Mouse (Mus musculus) kidney, embryonic 16.5 days (tissue): Measurements from ENCODE around the gene Gstm5. TPM values are rescaled to one million over a fixed set of nuclear protein-coding genes. Genes with fewer than 3 reads are reported as not detected.

ENCODE experiments used
- ATAC-seq: fragments of 200-750 bp; cut with Nextera tagmentation; 2 replicates; pipeline ENCODE4 v1.8.0; 2017; ENCODE audit warnings: moderate TSS enrichment; ENCODE audit not compliant: low FRiP score, low TSS enrichment
- H3K27ac ChIP-seq: fragments of 300-500 bp; sonication (generic); 2 replicates; pipeline ENCODE4 v1.5.1; 2014; ENCODE audit warnings: low read length
- H3K27me3 ChIP-seq: fragments of 300-500 bp; sonication (generic); 2 replicates; pipeline ENCODE4 v1.6.1; 2014; ENCODE audit warnings: low read length, control low read depth, mixed read lengths; ENCODE audit not compliant: insufficient read depth
- H3K36me3 ChIP-seq: fragments of 300-500 bp; sonication (generic); 2 replicates; pipeline ENCODE4 v1.6.1; 2014; ENCODE audit warnings: low read length, control low read depth, mixed read lengths; ENCODE audit not compliant: insufficient read depth
- H3K4me1 ChIP-seq: fragments of 300-500 bp; sonication (generic); 2 replicates; pipeline ENCODE4 v1.6.1; 2014; ENCODE audit warnings: low read length, control low read depth, mixed read lengths; ENCODE audit not compliant: insufficient read depth
- H3K4me2 ChIP-seq: fragments of 300-500 bp; sonication (generic); replicated peaks from 2 replicates; pipeline ENCODE4 v1.6.1; 2014; ENCODE audit warnings: low read depth, low read length
- H3K4me3 ChIP-seq: fragments of 300-500 bp; sonication (generic); 2 replicates; pipeline ENCODE4 v1.5.1; 2014; ENCODE audit warnings: mild to moderate bottlenecking, low read length
- H3K9ac ChIP-seq: fragments of 300-500 bp; sonication (generic); replicated peaks from 2 replicates; pipeline ENCODE4 v1.6.1; 2014; ENCODE audit warnings: low read length
- H3K9me3 ChIP-seq: fragments of 300-500 bp; sonication (generic); 2 replicates; pipeline ENCODE4 v1.6.1; 2016; ENCODE audit warnings: low read length, control low read depth
- WGBS: fragments of 180-500 bp; shearing (Covaris S2); extraction: QIAGEN DNeasy Blood & Tissue Kit; methylation state at CpG from one replicate; pipeline ENCODE4 v1.1.7; 2014; 5-methylcytosine and 5-hydroxymethylcytosine counted together
- polyA plus RNA-seq: library from polyadenylated mRNA; unstranded; fragments of >200 nt; fragmentation: Nextera tagmentation; extraction: Ambion mirVana; gene quantifications from 2 replicates; pipeline ENCODE4 v1.2.1, GENCODE M21; 2015

The Gstm5 gene
- polyA plus RNA-seq = 170 and 171 TPM in 2 replicates

GRCm38 (mm10) chr3:107895720-107896569 is at the start of gene Gstm5:
Gene Gstm5, plus strand, starts transcription at chr3:107895821.
- Histone ChIP-seq H3K36me3 (no peaks in the 10 kb centered on the region), H3K4me2 (peak within 1 kb of the TSS; percentile 84), H3K4me3 (peak within 1 kb of the TSS; percentile 68), H3K27me3 (no peaks in the 10 kb centered on the region), H3K4me1 (peaks cover 14% of the 10 kb centered on the region), H3K9me3 (no peaks in the 10 kb centered on the region), H3K9ac (peak within 1 kb of the TSS; percentile 88), H3K27ac (peak within 1 kb of the TSS; percentile 72; the same call in 1 of the 2 replicates)
- ATAC-seq = peak; percentile 98
- whole genome bisulfite sequencing = 8% methylated on average over 40 of the region's 40 CpGs

GRCm38 (mm10) chr3:107846175-107846574 is 49.4 kb upstream of the Gstm5 start:
- H3K4me3 ChIP-seq = no peak overlapping the region
- H3K4me1 ChIP-seq = peaks cover 17% of the 10 kb centered on the region
- no peak for ATAC-seq
- H3K36me3 ChIP-seq = no peaks in the 10 kb centered on the region
- H3K27me3 ChIP-seq = no peaks in the 10 kb centered on the region
- H3K27ac ChIP-seq = no peak overlapping the region
- WGBS = 85% methylated on average over 1 of the region's 1 CpGs
- H3K9me3 ChIP-seq = no peaks in the 10 kb centered on the region
- H3K9ac ChIP-seq = no peak overlapping the region
- H3K4me2 ChIP-seq = no peak overlapping the region

- peaks cover 17% of the 10 kb centered on the region for H3K4me1 ChIP-seq
- no peaks in the 10 kb centered on the region for H3K27me3 ChIP-seq
- H3K4me2 ChIP-seq = no peak overlapping the region
- no peak for ATAC-seq
- no peaks in the 10 kb centered on the region for H3K9me3 ChIP-seq
- H3K9ac ChIP-seq = no peak overlapping the region
- WGBS = 76% methylated on average over 3 of the region's 3 CpGs
- H3K36me3 ChIP-seq = no peaks in the 10 kb centered on the region
- no peak overlapping the region for H3K4me3 ChIP-seq
- no peak overlapping the region for H3K27ac ChIP-seq
Observed at GRCm38 (mm10) chr3:107846835-107847234, 48.8 kb upstream of the Gstm5 start.

GRCm38 (mm10) chr3:107848126-107848525 is 47.5 kb upstream of the Gstm5 start:
- H3K4me2 ChIP-seq = no peak overlapping the region
- no peak overlapping the region for H3K27ac ChIP-seq
- peaks cover 17% of the 10 kb centered on the region for H3K4me1 ChIP-seq
- H3K36me3 ChIP-seq = no peaks in the 10 kb centered on the region
- 60% methylated on average over 4 of the region's 4 CpGs for WGBS
- H3K4me3 ChIP-seq = no peak overlapping the region
- ATAC-seq = no peak
- no peaks in the 10 kb centered on the region for H3K27me3 ChIP-seq
- no peaks in the 10 kb centered on the region for H3K9me3 ChIP-seq
- H3K9ac ChIP-seq = no peak overlapping the region

- H3K36me3 ChIP-seq = no peaks in the 10 kb centered on the region
- ATAC-seq = no peak
- H3K27me3 ChIP-seq = no peaks in the 10 kb centered on the region
- H3K9ac ChIP-seq = no peak overlapping the region
- H3K27ac ChIP-seq = no peak overlapping the region
- H3K4me2 ChIP-seq = no peak overlapping the region
- H3K9me3 ChIP-seq = no peaks in the 10 kb centered on the region
- H3K4me3 ChIP-seq = no peak overlapping the region
- H3K4me1 ChIP-seq = peaks cover 17% of the 10 kb centered on the region
- WGBS = 69% methylated on average over 6 of the region's 6 CpGs
Observed at GRCm38 (mm10) chr3:107849000-107849692, 46.5 kb upstream of the Gstm5 start.

GRCm38 (mm10) chr3:107849693-107850031 is 46.0 kb upstream of the Gstm5 start:
- Histone ChIP-seq H3K9ac (no peak overlapping the region), H3K4me1 (peaks cover 17% of the 10 kb centered on the region), H3K36me3 (no peaks in the 10 kb centered on the region), H3K9me3 (no peaks in the 10 kb centered on the region), H3K4me2 (no peak overlapping the region), H3K27ac (no peak overlapping the region; the same call in 1 of the 2 replicates), H3K4me3 (no peak overlapping the region), H3K27me3 (no peaks in the 10 kb centered on the region)
- ATAC-seq = no peak
- 60% methylated on average over 2 of the region's 2 CpGs for WGBS

- peak overlapping the region; percentile 48 for H3K27ac ChIP-seq
Observed at GRCm38 (mm10) chr3:107850418-107851031, 45.1 kb upstream of the Gstm5 start.

GRCm38 (mm10) chr3:107852786-107853185 is 42.8 kb upstream of the Gstm5 start:
- Histone ChIP-seq H3K9ac (no peak overlapping the region), H3K9me3 (no peaks in the 10 kb centered on the region), H3K4me2 (no peak overlapping the region), H3K4me1 (peaks cover 17% of the 10 kb centered on the region), H3K36me3 (no peaks in the 10 kb centered on the region), H3K4me3 (no peak overlapping the region), H3K27me3 (no peaks in the 10 kb centered on the region), H3K27ac (no peak overlapping the region)
- no peak for ATAC-seq
- 46% methylated on average over 7 of the region's 7 CpGs for WGBS

More at GRCm38 (mm10) chr3:107850418-107851031, 45.1 kb upstream of the Gstm5 start:
- Histone ChIP-seq H3K4me2 (peak overlapping the region; percentile 49), H3K9ac (peak overlapping the region; percentile 35; the same call in 1 of the 2 replicates), H3K27me3 (no peaks in the 10 kb centered on the region), H3K36me3 (no peaks in the 10 kb centered on the region), H3K4me1 (peaks cover 17% of the 10 kb centered on the region), H3K4me3 (peak overlapping the region; percentile 22), H3K9me3 (no peaks in the 10 kb centered on the region)
- ATAC-seq = peak; percentile 85
- 11% methylated on average over 12 of the region's 12 CpGs for WGBS

GRCm38 (mm10) chr3:107853232-107854181 is 42.1 kb upstream of the Gstm5 start:
- no peak for ATAC-seq
- Histone ChIP-seq H3K4me3 (no peak overlapping the region), H3K9me3 (no peaks in the 10 kb centered on the region), H3K27me3 (no peaks in the 10 kb centered on the region), H3K4me1 (peaks cover 17% of the 10 kb centered on the region), H3K36me3 (no peaks in the 10 kb centered on the region), H3K27ac (no peak overlapping the region), H3K9ac (no peak overlapping the region), H3K4me2 (no peak overlapping the region)
- 86% methylated on average over 17 of the region's 17 CpGs for WGBS
